Mouse (Mus musculus) bone marrow macrophage, adult 2 months (primary cell): ENCODE data around the gene Aldh16a1.

Source experiments
- CTCF ChIP-seq: IDR thresholded peaks from 2 replicates; pipeline ENCODE4 v1.5.1; 2012; ENCODE audit warnings: low read depth, mild to moderate bottlenecking, low read length, moderate library complexity
- POLR2A ChIP-seq: IDR thresholded peaks from 2 replicates; pipeline ENCODE4 v1.6.1; 2012; ENCODE audit warnings: mild to moderate bottlenecking, low read depth, low read length, borderline replicate concordance

- TF ChIP-seq CTCF, result no peak
- TF ChIP-seq POLR2A, result no peak
Observed at GRCm38 (mm10) chr7:45135370-45135769, 19.0 kb downstream of the Aldh16a1 start.
